Mouse (Mus musculus) heart, adult 2 months (tissue): ENCODE measurements around the gene Echdc2.

ENCODE experiments used
- CTCF ChIP-seq: fragments of 200-600 bp; IDR thresholded peaks from 2 replicates; pipeline ENCODE4 v1.8.1; 2022; ENCODE audit warnings: antibody characterized with exemption, mild to moderate bottlenecking, moderate library complexity
- EP300 ChIP-seq: fragments of 200-500 bp; IDR thresholded peaks from 2 replicates; pipeline ENCODE4 v1.6.1; 2011; ENCODE audit warnings: low read depth, low read length, control low read depth; ENCODE audit not compliant: insufficient read depth
- POLR2A ChIP-seq: fragments of 200-500 bp; IDR thresholded peaks from 2 replicates; pipeline ENCODE4 v1.6.1; 2011; ENCODE audit warnings: mild to moderate bottlenecking, low read depth, low read length, control low read depth; ENCODE audit not compliant: insufficient read depth

- TF ChIP-seq POLR2A (no peak), EP300 (no peak), CTCF (no peak)
Observed at GRCm38 (mm10) chr4:108136938-108137337, 28.3 kb upstream of the Echdc2 start.
